Mouse (Mus musculus): ENCODE measurements around the gene Zfp93. TPM values are rescaled to one million over a fixed set of nuclear protein-coding genes. Genes with fewer than 3 reads are reported as not detected.
"Not testable (repeated sequence)": the region's sequence is repeated elsewhere in the genome, so short reads cannot be mapped to it uniquely, and the experiment has no call there.

Gene Zfp93
- polyA plus RNA-seq, 1 experiment from 2014 or later, result 1.9 TPM

- 84% methylated on average over 6 of the region's 6 CpGs for WGBS (ENCODE audit: insufficient replicate concordance)
- H3K4me2 ChIP-seq, result 0 out of 2 replicates have a peak overlapping the region, but pooled peaks have one; percentile 10
- no peak for ATAC-seq
Measured at GRCm38 (mm10) chr7:24271191-24271590, 971 bp downstream of the Zfp93 start.

GRCm38 (mm10) chr7:24274456-24274855 is 4.2 kb downstream of the Zfp93 start:
- ATAC-seq, result no peak
- WGBS (ENCODE audit: insufficient replicate concordance), result 72% methylated on average over 4 of the region's 4 CpGs

More at GRCm38 (mm10) chr7:24271191-24271590, 971 bp downstream of the Zfp93 start:
- Histone ChIP-seq H3K27me3 (replicated peaks) (no peaks in the 10 kb centered on the region), H3K4me3 (no peak overlapping the region), H3K4me1 (peaks cover 11% of the 10 kb centered on the region; the same call in 1 of the 2 replicates), H3K9me3 (replicated peaks) (no peaks in the 10 kb centered on the region), H3K27ac (no peak overlapping the region), H3K36me3 (peaks cover 25% of the 10 kb centered on the region), H3K9ac (no peak overlapping the region)

GRCm38 (mm10) chr7:24278771-24279170 is 8.6 kb downstream of the Zfp93 start:
- WGBS (ENCODE audit: insufficient replicate concordance), result 71% methylated on average over 3 of the region's 3 CpGs
- not testable (repeated sequence) for H3K9ac ChIP-seq; H3K4me1 ChIP-seq; ATAC-seq; H3K9me3 ChIP-seq (replicated peaks); H3K4me3 ChIP-seq; H3K27ac ChIP-seq; H3K27me3 ChIP-seq (replicated peaks); H3K4me2 ChIP-seq
- H3K36me3 ChIP-seq, result peaks cover 24% of the 10 kb centered on the region

More at GRCm38 (mm10) chr7:24274456-24274855, 4.2 kb downstream of the Zfp93 start:
- no peak overlapping the region for H3K4me2 ChIP-seq
- no peaks in the 10 kb centered on the region for H3K27me3 ChIP-seq (replicated peaks)
- H3K9ac ChIP-seq, result no peak overlapping the region
- peaks cover 11% of the 10 kb centered on the region; the same call in 1 of the 2 replicates for H3K4me1 ChIP-seq
- peaks cover 28% of the 10 kb centered on the region for H3K36me3 ChIP-seq
- H3K27ac ChIP-seq, result no peak overlapping the region
- no peaks in the 10 kb centered on the region for H3K9me3 ChIP-seq (replicated peaks)
- H3K4me3 ChIP-seq, result no peak overlapping the region

GRCm38 (mm10) chr7:24280031-24280857 is 10.0 kb downstream of the Zfp93 start:
- Histone ChIP-seq H3K27me3 (replicated peaks) (0 out of 2 replicates have a peak, but pooled peaks cover 3% of the 10 kb centered on the region), H3K9ac (no peak overlapping the region), H3K27ac (no peak overlapping the region), H3K4me3 (no peak overlapping the region), H3K4me1 (no peaks in the 10 kb centered on the region), H3K4me2 (no peak overlapping the region), H3K9me3 (replicated peaks) (no peaks in the 10 kb centered on the region), H3K36me3 (peaks cover 9% of the 10 kb centered on the region)
- no peak for ATAC-seq
- 42% methylated on average over 10 of the region's 10 CpGs for WGBS (ENCODE audit: insufficient replicate concordance)

- WGBS (ENCODE audit: insufficient replicate concordance), result 53% methylated on average over 4 of the region's 4 CpGs
- H3K9ac ChIP-seq, result no peak overlapping the region
- no peak overlapping the region for H3K4me3 ChIP-seq
- H3K36me3 ChIP-seq, result peaks cover 5% of the 10 kb centered on the region; the same call in 1 of the 2 replicates
- 0 out of 2 replicates have a peak, but pooled peaks cover 3% of the 10 kb centered on the region for H3K27me3 ChIP-seq (replicated peaks)
- H3K4me1 ChIP-seq, result no peaks in the 10 kb centered on the region
- H3K27ac ChIP-seq, result no peak overlapping the region
- no peak overlapping the region for H3K4me2 ChIP-seq
- no peak for ATAC-seq
- H3K9me3 ChIP-seq (replicated peaks), result no peaks in the 10 kb centered on the region
Measured at GRCm38 (mm10) chr7:24280858-24281145, 10.6 kb downstream of the Zfp93 start.

- no peak for ATAC-seq
- no peak overlapping the region for H3K4me2 ChIP-seq
- WGBS (ENCODE audit: insufficient replicate concordance), result 37% methylated on average over 4 of the region's 4 CpGs
Measured at GRCm38 (mm10) chr7:24286090-24286489, 15.9 kb downstream of the Zfp93 start.

GRCm38 (mm10) chr7:24286916-24287315 is 16.7 kb downstream of the Zfp93 start:
- Histone ChIP-seq H3K27ac (no peak overlapping the region), H3K4me1 (no peaks in the 10 kb centered on the region), H3K9ac (no peak overlapping the region), H3K4me3 (no peak overlapping the region), H3K36me3 (peaks cover 24% of the 10 kb centered on the region), H3K27me3 (replicated peaks) (0 out of 2 replicates have a peak, but pooled peaks cover 3% of the 10 kb centered on the region), H3K4me2 (no peak overlapping the region), H3K9me3 (replicated peaks) (no peaks in the 10 kb centered on the region)
- WGBS (ENCODE audit: insufficient replicate concordance), result 52% methylated on average over 4 of the region's 4 CpGs
- ATAC-seq, result no peak

More at GRCm38 (mm10) chr7:24286090-24286489, 15.9 kb downstream of the Zfp93 start:
- Histone ChIP-seq H3K36me3 (peaks cover 16% of the 10 kb centered on the region), H3K4me3 (no peak overlapping the region), H3K9ac (no peak overlapping the region), H3K4me1 (no peaks in the 10 kb centered on the region), H3K27ac (no peak overlapping the region), H3K27me3 (replicated peaks) (0 out of 2 replicates have a peak, but pooled peaks cover 3% of the 10 kb centered on the region), H3K9me3 (replicated peaks) (no peaks in the 10 kb centered on the region)

- Histone ChIP-seq H3K9ac (no peak overlapping the region), H3K27me3 (replicated peaks) (0 out of 2 replicates have a peak, but pooled peaks cover 3% of the 10 kb centered on the region), H3K9me3 (replicated peaks) (no peaks in the 10 kb centered on the region), H3K4me2 (no peak overlapping the region), H3K36me3 (peaks cover 32% of the 10 kb centered on the region), H3K4me3 (no peak overlapping the region), H3K27ac (no peak overlapping the region), H3K4me1 (no peaks in the 10 kb centered on the region)
- ATAC-seq, result no peak
- WGBS (ENCODE audit: insufficient replicate concordance), result 70% methylated on average over 5 of the region's 5 CpGs
Measured at GRCm38 (mm10) chr7:24287670-24288069, 17.4 kb downstream of the Zfp93 start.

- Histone ChIP-seq H3K27ac (no peak overlapping the region), H3K9ac (no peak overlapping the region), H3K4me1 (peaks cover 5% of the 10 kb centered on the region), H3K4me3 (no peak overlapping the region), H3K4me2 (no peak overlapping the region), H3K27me3 (replicated peaks) (no peaks in the 10 kb centered on the region), H3K9me3 (replicated peaks) (no peaks in the 10 kb centered on the region), H3K36me3 (peaks cover 40% of the 10 kb centered on the region)
- no peak for ATAC-seq
- WGBS (ENCODE audit: insufficient replicate concordance), result 75% methylated on average over 6 of the region's 6 CpGs
Measured at GRCm38 (mm10) chr7:24288512-24288911, 18.3 kb downstream of the Zfp93 start.

GRCm38 (mm10) chr7:24290106-24290693 is 20.0 kb downstream of the Zfp93 start:
- Histone ChIP-seq H3K27ac (no peak overlapping the region), H3K36me3 (peaks cover 56% of the 10 kb centered on the region), H3K9me3 (replicated peaks) (no peaks in the 10 kb centered on the region), H3K4me2 (no peak overlapping the region), H3K9ac (no peak overlapping the region), H3K4me1 (peaks cover 12% of the 10 kb centered on the region), H3K4me3 (no peak overlapping the region), H3K27me3 (replicated peaks) (no peaks in the 10 kb centered on the region)
- 82% methylated on average over 4 of the region's 4 CpGs for WGBS (ENCODE audit: insufficient replicate concordance)
- no peak for ATAC-seq

- ATAC-seq, result no peak
- H3K4me1 ChIP-seq, result peaks cover 12% of the 10 kb centered on the region
- H3K4me2 ChIP-seq, result no peak overlapping the region
- H3K9me3 ChIP-seq (replicated peaks), result no peaks in the 10 kb centered on the region
- no peak overlapping the region for H3K27ac ChIP-seq
- 81% methylated on average over 27 of the region's 27 CpGs for WGBS (ENCODE audit: insufficient replicate concordance)
- peaks cover 69% of the 10 kb centered on the region for H3K36me3 ChIP-seq
- H3K4me3 ChIP-seq, result no peak overlapping the region
- no peak overlapping the region for H3K9ac ChIP-seq
- no peaks in the 10 kb centered on the region for H3K27me3 ChIP-seq (replicated peaks)
Measured at GRCm38 (mm10) chr7:24291387-24292090, 21.3 kb downstream of the Zfp93 start.

Data from liver, embryonic 12.5 days (tissue).